Mouse (Mus musculus) urinary bladder, postnatal 10 days (tissue): ENCODE results near the gene Zer1.
"Not testable (repeated sequence)": the region's sequence is repeated elsewhere in the genome, so short reads cannot be mapped to it uniquely, and the experiment has no call there.

ENCODE experiments used
- DNase-seq: peaks from one replicate; pipeline ENCODE4 v3.0.0; 2022; ENCODE audit warnings: low spot score

The Zer1 gene

DNA sequence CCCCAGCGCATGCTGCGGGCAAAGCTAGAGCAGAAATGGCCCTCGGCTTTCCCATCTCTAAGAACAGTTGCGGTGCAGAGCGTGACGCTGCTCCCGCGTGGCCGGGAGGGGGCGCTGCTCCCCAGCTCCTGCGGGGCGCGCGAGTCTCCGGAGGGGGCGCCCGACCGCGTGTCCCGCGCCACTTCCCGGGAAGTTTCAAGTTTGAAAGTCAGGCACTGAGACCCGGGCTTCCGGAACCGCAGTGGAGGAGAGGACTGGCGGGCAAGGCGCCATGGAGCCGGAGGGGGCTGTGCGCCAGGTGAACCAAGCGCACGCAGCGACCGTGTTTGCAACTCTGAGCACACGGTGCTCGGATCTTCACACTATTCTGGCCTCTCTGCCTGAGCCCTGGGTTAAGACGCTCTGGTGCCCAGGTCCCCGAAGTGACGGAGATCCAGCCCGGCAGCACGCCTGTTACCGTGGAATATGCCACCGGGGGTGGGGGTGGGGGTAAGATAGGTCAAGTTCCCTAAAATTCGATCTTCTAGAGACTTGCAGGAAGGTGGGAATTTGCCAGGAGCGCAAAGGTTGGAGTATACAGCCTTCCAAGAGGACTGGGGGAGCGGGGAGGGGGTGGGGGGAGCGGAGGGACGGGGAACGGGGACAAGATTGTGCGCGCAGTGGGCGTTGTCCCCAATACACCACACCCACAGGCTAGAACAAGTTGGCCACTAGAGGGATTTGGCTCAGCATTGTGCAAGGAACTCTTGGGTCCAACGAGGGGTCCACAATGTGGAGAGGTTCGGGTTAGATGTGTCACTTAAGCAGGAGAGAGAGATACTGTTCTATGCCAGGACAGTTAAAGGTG is 46.7 kb downstream of the Zer1 start, which contains the start of gene Pkn3:
Pkn3 (plus strand) TSS at position 183 of the 847 bp plus-strand sequence.
- DNase-seq = peak; percentile 54

- DNase-seq = no peak
Measured at GRCm38 (mm10) chr2:30076959-30077358, 47.4 kb downstream of the Zer1 start.

- DNase-seq = no peak
Measured at GRCm38 (mm10) chr2:30076439-30076838, 47.9 kb downstream of the Zer1 start.

DNA sequence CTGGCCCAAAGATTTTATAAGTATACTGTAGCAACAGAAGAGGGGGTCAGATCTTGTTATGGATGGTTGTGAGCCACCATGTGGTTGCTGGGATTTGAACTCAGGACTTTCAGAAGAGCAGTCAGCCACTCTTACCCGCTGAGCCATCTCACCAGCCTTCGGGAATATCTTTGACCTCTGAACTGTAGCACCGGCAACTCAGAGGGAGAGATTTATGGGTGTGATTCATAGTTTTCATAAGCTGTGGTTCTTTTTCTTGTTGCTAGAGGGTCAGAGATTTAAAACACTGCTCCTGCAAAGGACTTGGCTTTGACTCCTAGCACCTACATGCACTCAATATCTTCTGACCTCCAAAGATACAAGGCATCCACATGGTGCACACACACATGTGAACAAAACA is 48.8 kb downstream of the Zer1 start:
- DNase-seq = no peak

DNA sequence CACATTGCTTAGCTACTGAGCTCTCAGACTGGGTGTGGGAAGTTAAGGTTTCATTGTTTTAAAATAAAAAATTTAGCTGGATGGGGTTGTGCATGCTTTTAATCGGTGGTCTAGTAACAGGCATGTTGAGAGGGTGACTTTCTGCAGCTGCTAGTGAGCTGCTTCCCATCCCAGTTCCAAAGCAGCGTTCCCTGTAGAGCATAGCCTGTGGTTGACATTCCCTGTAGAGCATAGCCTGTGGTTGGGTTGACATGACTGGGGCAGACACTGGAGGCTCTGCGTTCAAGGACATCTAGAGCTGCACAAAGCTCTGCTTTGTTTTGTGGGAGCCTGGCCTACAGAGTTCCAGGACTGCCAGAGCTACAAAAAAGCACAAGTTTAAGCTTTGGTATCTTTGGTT is 51.1 kb downstream of the Zer1 start:
- no peak for DNase-seq

GRCm38 (mm10) chr2:30072875-30073274 is 51.5 kb downstream of the Zer1 start:
- no peak for DNase-seq

- no peak for DNase-seq
Measured at GRCm38 (mm10) chr2:30067962-30068361, 56.4 kb downstream of the Zer1 start.

- DNase-seq = no peak
Measured at GRCm38 (mm10) chr2:30067031-30067888, 57.1 kb downstream of the Zer1 start.

- peak; percentile 82 for DNase-seq
Measured at GRCm38 (mm10) chr2:30066046-30066901, 58.1 kb downstream of the Zer1 start.

DNA sequence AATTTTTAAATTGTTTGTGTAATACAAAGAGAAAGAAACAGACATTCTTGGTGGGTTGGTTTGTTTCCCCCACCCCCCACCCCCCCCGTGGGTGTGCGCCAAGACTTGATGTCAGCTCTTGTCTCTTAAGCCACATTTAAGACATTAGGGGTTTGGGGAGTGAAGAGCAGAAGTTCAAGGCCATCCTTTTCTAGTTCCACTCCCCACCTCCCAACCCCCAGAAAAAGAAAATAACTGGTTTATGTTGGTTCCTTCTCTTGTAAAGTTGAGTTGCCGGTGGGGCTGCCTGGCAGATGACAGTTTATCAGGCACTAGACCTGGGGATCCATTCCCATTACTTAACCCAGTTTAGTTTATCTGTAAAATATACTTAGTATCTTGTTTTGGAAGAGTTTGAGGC is 60.1 kb downstream of the Zer1 start:
- no peak for DNase-seq

- DNase-seq = no peak
Measured at GRCm38 (mm10) chr2:30063791-30064190, 60.6 kb downstream of the Zer1 start.

DNA sequence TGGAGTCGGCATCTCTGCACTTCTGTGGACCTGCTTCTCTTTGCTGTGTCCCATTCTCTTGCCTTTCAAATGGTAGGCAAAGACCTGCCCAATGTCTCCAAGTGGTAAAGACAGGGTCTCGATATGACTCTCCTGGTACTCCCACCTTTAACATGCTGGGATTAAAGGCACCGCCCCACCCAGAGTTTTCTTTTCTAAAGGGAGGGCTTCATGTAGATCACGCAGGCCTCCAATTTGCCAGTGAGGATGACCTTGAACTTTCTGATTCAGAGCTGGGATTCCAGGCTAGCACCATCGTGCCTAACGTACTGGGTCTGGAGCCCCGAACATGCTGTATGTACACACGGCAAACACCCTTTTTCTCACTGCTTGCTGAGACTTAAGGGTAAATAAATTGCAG is 61.1 kb downstream of the Zer1 start:
- no peak for DNase-seq

- DNase-seq = no peak
Measured at GRCm38 (mm10) chr2:30062249-30063093, 61.9 kb downstream of the Zer1 start.

DNA sequence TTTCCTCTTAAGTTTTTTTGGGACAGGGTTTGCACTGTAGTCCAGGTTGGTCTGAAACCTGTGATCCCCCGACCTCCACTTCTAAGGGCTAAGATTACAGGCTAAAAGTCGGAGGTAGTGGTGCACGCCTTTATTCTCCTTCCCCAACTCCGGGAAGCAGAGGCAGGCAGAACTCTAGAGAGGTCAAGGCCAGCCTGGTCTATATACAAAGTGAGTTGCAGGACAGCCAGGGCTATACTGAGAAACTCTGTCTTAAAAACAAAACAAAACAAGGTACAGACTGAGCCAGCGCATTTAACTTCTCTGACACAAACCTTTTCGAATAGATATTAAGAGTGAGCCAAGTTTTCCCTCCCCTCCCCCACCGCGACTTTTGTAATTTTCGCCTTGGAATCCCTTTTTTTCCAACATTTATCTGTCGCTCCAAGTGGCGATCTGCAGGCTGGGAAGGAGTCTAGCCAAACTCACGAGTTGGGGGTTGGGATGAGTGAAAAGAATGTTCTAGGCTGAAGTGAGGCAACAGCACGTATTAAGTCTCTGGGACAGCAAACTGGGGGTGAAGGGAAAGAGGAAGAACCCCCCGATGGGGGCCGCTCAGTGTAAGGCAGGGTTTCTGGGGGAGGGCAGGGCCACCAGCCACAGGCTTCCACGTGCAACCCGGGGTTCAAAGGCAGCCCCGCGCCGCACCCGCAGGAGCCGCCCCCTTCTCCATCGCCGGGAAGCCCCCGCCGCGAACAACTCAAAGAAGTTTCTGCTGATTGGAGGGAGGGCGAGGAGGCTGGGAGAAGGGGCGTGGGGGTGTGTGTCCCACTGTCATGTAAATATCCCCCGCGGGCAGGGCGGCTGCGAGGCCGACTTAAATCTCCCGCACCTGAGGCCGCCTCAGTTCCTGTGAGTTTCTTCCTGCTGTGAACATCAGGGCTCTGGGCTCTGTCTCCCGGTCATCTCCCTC is 62.9 kb downstream of the Zer1 start:
- DNase-seq = no peak

DNA sequence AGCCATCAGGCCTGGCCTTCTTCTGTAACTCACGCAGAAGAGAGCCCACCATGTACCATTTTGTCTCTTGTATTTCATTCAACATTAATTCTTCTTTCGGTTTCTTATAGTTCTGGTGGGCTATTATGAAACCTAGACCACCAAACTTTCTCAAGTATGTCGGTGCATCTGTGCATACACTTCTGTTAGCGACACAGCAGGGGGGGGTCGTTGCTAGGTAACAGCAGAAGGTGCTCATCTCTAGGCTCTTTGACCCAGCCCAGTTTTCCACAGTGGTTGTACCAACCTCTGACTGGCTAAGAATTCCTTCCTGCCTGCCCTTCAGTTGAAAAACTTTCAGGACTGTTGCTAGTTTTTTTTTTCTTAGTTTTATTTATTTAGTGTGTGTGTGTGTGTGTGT is 66.0 kb downstream of the Zer1 start:
- DNase-seq = no peak

DNA sequence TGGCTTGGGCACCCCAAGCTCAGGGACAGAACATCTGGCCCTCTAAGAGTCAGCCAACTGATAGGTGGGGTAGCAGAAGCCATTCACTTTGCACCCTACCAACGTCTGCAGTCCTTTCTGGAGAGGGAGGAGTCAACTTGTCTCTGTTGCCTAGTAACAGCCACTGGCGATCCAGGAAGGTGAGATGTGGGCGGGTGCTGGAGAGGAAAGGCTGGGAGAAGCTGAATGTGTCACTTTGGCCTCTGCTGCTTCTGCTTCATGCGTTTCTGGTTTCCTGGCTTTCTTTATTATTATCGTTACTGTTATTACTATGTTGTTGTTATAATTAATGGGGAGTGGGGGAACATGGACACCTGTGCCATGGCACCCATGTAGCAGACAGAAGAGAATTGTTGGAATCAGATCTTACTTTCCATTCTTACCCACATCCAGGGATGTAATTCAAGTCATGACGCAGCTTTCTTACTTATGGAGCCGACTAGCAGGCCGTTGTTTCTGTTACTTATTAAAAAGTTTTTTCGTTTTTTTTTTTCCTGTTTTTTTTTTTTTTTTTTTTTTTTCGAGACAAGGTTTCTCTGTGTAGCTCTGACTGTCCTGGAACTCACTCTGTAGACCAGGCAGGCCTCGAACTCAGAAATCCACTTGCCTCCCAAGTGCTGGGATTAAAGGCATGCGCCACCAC is 67.0 kb downstream of the Zer1 start, which contains the start of gene Set:
Set (plus strand) TSS at position 156 of the 682 bp plus-strand sequence.
- no peak for DNase-seq

- no peak for DNase-seq
Measured at GRCm38 (mm10) chr2:30056736-30057135, 67.6 kb downstream of the Zer1 start.

DNA sequence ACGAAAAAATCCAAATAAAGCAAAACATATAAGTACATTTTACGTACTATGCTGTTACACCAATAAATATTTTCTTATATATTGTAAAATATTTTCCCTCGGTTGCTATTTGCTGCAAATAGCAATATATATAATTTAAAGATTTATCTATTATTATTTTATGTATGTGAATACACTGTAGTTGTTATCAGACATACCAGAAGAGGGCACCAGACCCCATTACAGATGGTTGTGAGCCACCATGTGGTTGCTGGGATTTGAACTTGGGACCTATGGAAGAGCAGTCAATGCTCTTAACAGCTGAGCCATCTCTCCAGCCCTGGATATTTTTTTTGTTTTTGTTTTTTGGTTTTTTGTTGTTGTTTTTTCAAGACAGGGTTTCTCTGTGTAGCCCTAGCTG is 69.1 kb downstream of the Zer1 start:
- DNase-seq = not testable (repeated sequence)
